Mouse (Mus musculus) embryonic facial prominence, embryonic 15.5 days (tissue): ENCODE results near the gene Rfesd. TPM values are rescaled to one million over a fixed set of nuclear protein-coding genes. Genes with fewer than 3 reads are reported as not detected.

Experiments
- ATAC-seq: fragments of 200-750 bp; cut with Nextera tagmentation; 2 replicates; pipeline ENCODE4 v1.8.0; 2017; ENCODE audit warnings: low read depth, moderate TSS enrichment; ENCODE audit not compliant: insufficient number of reproducible peaks, low FRiP score, low TSS enrichment
- H3K27ac ChIP-seq: fragments of 300-500 bp; sonication (generic); replicated peaks from 2 replicates; pipeline ENCODE4 v1.5.1; 2015; ENCODE audit warnings: mild to moderate bottlenecking, inconsistent platforms
- H3K27me3 ChIP-seq: fragments of 300-500 bp; sonication (generic); 2 replicates; pipeline ENCODE4 v1.6.1; 2015; ENCODE audit warnings: inconsistent platforms
- H3K36me3 ChIP-seq: fragments of 300-500 bp; sonication (generic); 2 replicates; pipeline ENCODE4 v1.6.1; 2015; ENCODE audit warnings: mild to moderate bottlenecking, inconsistent platforms
- H3K4me1 ChIP-seq: fragments of 300-500 bp; sonication (generic); 2 replicates; pipeline ENCODE4 v1.6.1; 2015; ENCODE audit warnings: inconsistent platforms
- H3K4me2 ChIP-seq: fragments of 300-500 bp; sonication (generic); replicated peaks from 2 replicates; pipeline ENCODE4 v1.6.1; 2015; ENCODE audit warnings: mild to moderate bottlenecking, inconsistent platforms
- H3K4me3 ChIP-seq: fragments of 300-500 bp; sonication (generic); replicated peaks from 2 replicates; pipeline ENCODE4 v1.5.1; 2015; ENCODE audit warnings: mild to moderate bottlenecking, inconsistent platforms
- H3K9ac ChIP-seq: fragments of 300-500 bp; sonication (generic); 2 replicates; pipeline ENCODE4 v1.6.1; 2015; ENCODE audit warnings: inconsistent platforms
- H3K9me3 ChIP-seq: fragments of 300-500 bp; sonication (generic); replicated peaks from 2 replicates; pipeline ENCODE4 v1.6.1; 2016; ENCODE audit warnings: inconsistent platforms
- WGBS: fragments of 180-500 bp; shearing (Covaris S2); methylation state at CpG from one replicate; pipeline ENCODE4 v1.1.7; 2015; 5-methylcytosine and 5-hydroxymethylcytosine counted together
- polyA plus RNA-seq: library from polyadenylated mRNA; unstranded; fragments of >200 nt; fragmentation: Nextera tagmentation; extraction: Ambion mirVana; gene quantifications from 2 replicates; pipeline ENCODE4 v1.2.1, GENCODE M21; 2015

The Rfesd gene
- 18.8 and 20.2 TPM in 2 replicates for polyA plus RNA-seq

- Histone ChIP-seq H3K4me1 (0 out of 2 replicates have a peak, but pooled peaks cover 6% of the 10 kb centered on the region), H3K27ac (peak within 1 kb of the TSS; percentile 97), H3K9ac (peak within 1 kb of the TSS; percentile 81), H3K4me2 (peak within 1 kb of the TSS; percentile 53), H3K9me3 (no peaks in the 10 kb centered on the region), H3K4me3 (peak within 1 kb of the TSS; percentile 69), H3K27me3 (no peaks in the 10 kb centered on the region), H3K36me3 (no peaks in the 10 kb centered on the region)
- peak; percentile 100 for ATAC-seq
- WGBS: under 1% methylated on average over 50 of the region's 50 CpGs
Measured at GRCm38 (mm10) chr13:76017974-76018843, at the start of gene Rfesd. Gene Rfesd (minus strand): TSS chr13:76018719.

DNA sequence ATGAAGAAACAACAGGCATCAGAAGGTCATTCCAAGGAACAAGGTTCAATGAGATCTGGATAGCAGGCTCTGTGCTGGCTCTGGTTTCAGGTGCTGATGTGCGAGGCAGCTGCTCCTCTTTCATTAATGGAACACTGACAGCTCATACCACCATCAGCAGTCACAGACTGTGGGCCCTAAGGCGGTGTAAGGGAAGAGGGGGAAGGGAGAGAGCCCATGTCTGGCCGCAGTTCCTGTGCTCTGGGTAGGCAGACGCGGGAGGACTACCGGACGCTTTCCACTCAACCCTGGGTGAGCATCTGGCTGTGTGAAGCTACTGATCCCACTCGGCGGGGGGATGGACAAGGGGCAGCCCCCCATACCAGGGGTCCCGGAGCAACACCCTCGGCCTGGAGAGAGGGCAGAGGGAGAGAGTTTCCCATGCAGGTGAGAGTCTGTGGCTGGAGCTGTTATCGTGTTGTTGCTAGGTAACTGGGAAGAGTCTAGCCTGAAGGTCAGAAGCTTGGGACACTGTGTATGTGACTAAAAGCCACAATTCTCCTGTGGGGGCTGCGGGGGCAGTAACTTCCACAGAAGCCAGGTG is 45.9 kb upstream of the Rfesd start:
- H3K9ac ChIP-seq: no peak overlapping the region
- H3K4me1 ChIP-seq: no peaks in the 10 kb centered on the region
- H3K4me3 ChIP-seq: no peak overlapping the region
- ATAC-seq: no peak; the same call in 1 of the 2 replicates
- 48% methylated on average over 13 of the region's 13 CpGs for WGBS
- H3K9me3 ChIP-seq: no peaks in the 10 kb centered on the region
- no peak overlapping the region for H3K4me2 ChIP-seq
- H3K27ac ChIP-seq: no peak overlapping the region
- no peaks in the 10 kb centered on the region; the same call in 1 of the 2 replicates for H3K36me3 ChIP-seq
- H3K27me3 ChIP-seq: no peaks in the 10 kb centered on the region

GRCm38 (mm10) chr13:76063548-76063947 is 45.0 kb upstream of the Rfesd start:
- Histone ChIP-seq H3K9ac (no peak overlapping the region), H3K4me1 (no peaks in the 10 kb centered on the region), H3K4me3 (no peak overlapping the region), H3K27ac (no peak overlapping the region), H3K4me2 (no peak overlapping the region), H3K36me3 (no peaks in the 10 kb centered on the region; the same call in 1 of the 2 replicates), H3K9me3 (no peaks in the 10 kb centered on the region), H3K27me3 (no peaks in the 10 kb centered on the region)
- 77% methylated on average over 4 of the region's 4 CpGs for WGBS
- no peak for ATAC-seq

- peaks cover 8% of the 10 kb centered on the region for H3K27me3 ChIP-seq
- no peak for ATAC-seq
- H3K36me3 ChIP-seq: no peaks in the 10 kb centered on the region; the same call in 1 of the 2 replicates
- H3K9ac ChIP-seq: no peak overlapping the region
- no peak overlapping the region for H3K27ac ChIP-seq
- no peak overlapping the region for H3K4me3 ChIP-seq
- no peak overlapping the region for H3K4me2 ChIP-seq
- H3K4me1 ChIP-seq: no peaks in the 10 kb centered on the region
- WGBS: 91% methylated on average over 3 of the region's 3 CpGs
- H3K9me3 ChIP-seq: no peaks in the 10 kb centered on the region
Measured at GRCm38 (mm10) chr13:76062569-76062968, 44.0 kb upstream of the Rfesd start.

- no peak overlapping the region for H3K9ac ChIP-seq
- no peak overlapping the region for H3K4me3 ChIP-seq
- WGBS: 85% methylated on average over 3 of the region's 3 CpGs
- ATAC-seq: no peak
- no peaks in the 10 kb centered on the region; the same call in 1 of the 2 replicates for H3K36me3 ChIP-seq
- no peaks in the 10 kb centered on the region for H3K4me1 ChIP-seq
- no peak overlapping the region for H3K4me2 ChIP-seq
- H3K27ac ChIP-seq: no peak overlapping the region
- H3K27me3 ChIP-seq: peaks cover 12% of the 10 kb centered on the region
- H3K9me3 ChIP-seq: no peaks in the 10 kb centered on the region
Measured at GRCm38 (mm10) chr13:76062126-76062525, 43.6 kb upstream of the Rfesd start.

DNA sequence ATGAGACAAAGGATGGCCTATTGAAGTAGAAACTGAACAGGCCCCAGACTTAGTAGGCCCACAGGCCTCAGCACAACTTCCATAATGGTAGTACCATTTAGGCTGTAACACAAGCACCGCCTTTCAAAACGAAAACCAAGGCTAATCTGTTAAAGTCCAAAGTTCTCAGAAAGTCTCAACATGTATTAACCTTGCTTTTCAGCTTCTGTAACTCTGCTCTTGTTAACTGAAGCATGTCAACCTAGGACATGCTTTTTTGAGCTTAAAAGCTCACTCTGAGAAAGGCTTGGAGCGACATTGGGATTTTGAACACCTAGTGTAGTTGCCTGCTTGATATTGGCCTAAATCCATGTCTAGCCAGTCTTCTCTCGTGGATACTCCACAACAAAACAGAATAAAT is 41.1 kb upstream of the Rfesd start:
- H3K4me1 ChIP-seq: peaks cover 16% of the 10 kb centered on the region
- no peaks in the 10 kb centered on the region; the same call in 1 of the 2 replicates for H3K36me3 ChIP-seq
- H3K4me2 ChIP-seq: no peak overlapping the region
- WGBS: 89% methylated on average over 4 of the region's 4 CpGs
- no peak overlapping the region for H3K27ac ChIP-seq
- peaks cover 36% of the 10 kb centered on the region for H3K27me3 ChIP-seq
- no peak overlapping the region for H3K4me3 ChIP-seq
- no peak overlapping the region for H3K9ac ChIP-seq
- no peak for ATAC-seq
- no peaks in the 10 kb centered on the region for H3K9me3 ChIP-seq

DNA sequence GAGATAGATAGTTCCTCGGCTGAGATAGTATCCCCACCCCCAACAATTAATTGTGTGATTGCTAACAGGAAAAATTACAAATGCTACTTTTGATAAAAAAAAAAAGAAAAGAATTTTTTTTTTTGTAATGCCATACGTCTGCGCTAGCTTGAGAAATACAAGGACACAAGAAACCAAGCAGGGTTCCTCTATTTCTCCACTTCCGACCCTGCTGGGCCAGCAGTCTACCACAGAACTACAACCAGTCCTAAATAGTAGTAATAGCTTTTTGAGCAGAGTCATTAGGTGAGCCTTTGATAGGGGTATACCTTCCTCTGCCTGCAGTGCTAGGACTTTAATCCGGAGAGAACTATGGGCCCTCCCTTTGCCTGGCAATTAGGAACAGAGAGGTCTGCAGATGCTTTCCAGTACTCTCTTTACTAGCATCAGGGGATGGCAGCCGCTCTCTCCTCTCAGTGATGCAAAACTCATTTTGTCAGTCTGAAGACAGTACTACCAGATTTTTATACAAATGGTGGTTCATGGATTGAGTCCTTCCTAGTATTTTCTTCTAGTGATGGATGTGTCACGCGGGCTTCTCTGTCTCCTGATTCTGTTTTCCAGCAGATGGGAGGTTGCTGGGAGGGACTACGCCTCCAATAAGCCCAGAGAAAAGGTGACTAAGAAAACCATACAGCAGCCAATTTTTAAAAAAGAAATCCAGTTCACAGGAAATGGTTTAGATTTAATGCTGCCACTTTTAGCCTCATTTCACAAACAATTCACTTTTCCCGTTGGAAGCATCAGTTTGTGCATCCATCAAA is 38.9 kb upstream of the Rfesd start:
- 61% methylated on average over 10 of the region's 10 CpGs for WGBS
- ATAC-seq: no peak

DNA sequence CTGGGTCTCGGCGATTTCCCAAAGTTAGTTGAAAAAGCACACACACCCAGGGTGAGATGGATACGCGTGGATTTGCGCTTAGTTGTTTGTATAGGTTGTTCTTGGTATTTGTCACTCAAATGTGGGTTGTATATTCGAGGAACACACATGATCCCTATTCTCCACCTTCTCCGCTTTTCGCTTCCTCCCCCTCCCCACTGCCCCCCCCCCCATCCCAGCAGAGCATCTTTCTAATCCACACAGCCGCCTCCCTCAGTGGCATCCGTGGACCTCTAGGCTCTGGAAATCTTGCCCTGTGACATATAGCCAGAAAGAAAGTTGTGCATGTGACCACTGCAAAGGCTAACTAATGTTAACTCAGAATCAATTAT is 38.4 kb upstream of the Rfesd start, which contains the start of gene Gpr150:
Gpr150 (minus strand) TSS at position 101 of the 371 bp plus-strand sequence.
- peaks cover 16% of the 10 kb centered on the region for H3K4me1 ChIP-seq
- peaks cover 47% of the 10 kb centered on the region for H3K27me3 ChIP-seq
- H3K9me3 ChIP-seq: no peaks in the 10 kb centered on the region
- WGBS: 10% methylated on average over 10 of the region's 10 CpGs
- H3K4me2 ChIP-seq: peak within 1 kb of the TSS; percentile 91
- no peak within 1 kb of the TSS for H3K9ac ChIP-seq
- ATAC-seq: no peak
- H3K36me3 ChIP-seq: no peaks in the 10 kb centered on the region
- H3K27ac ChIP-seq: no peak within 1 kb of the TSS
- H3K4me3 ChIP-seq: peak within 1 kb of the TSS; percentile 47

More for the DNA sequence above, 38.9 kb upstream of the Rfesd start:
- Histone ChIP-seq H3K4me2 (no peak overlapping the region), H3K4me1 (peaks cover 16% of the 10 kb centered on the region), H3K9me3 (no peaks in the 10 kb centered on the region), H3K4me3 (no peak overlapping the region), H3K27ac (no peak overlapping the region), H3K9ac (no peak overlapping the region), H3K36me3 (no peaks in the 10 kb centered on the region), H3K27me3 (peaks cover 47% of the 10 kb centered on the region)

GRCm38 (mm10) chr13:76056261-76056724 is 37.8 kb upstream of the Rfesd start:
- Histone ChIP-seq H3K27me3 (peaks cover 47% of the 10 kb centered on the region), H3K9ac (no peak overlapping the region), H3K4me1 (peaks cover 16% of the 10 kb centered on the region), H3K27ac (no peak overlapping the region), H3K36me3 (no peaks in the 10 kb centered on the region), H3K4me2 (peak overlapping the region; percentile 91), H3K9me3 (no peaks in the 10 kb centered on the region), H3K4me3 (peak overlapping the region; percentile 47)
- peak; percentile 82 for ATAC-seq
- under 1% methylated on average over 34 of the region's 34 CpGs for WGBS

- no peaks in the 10 kb centered on the region for H3K36me3 ChIP-seq
- peaks cover 16% of the 10 kb centered on the region for H3K4me1 ChIP-seq
- no peak overlapping the region for H3K9ac ChIP-seq
- ATAC-seq: peak; percentile 54; the same call in 1 of the 2 replicates
- H3K4me2 ChIP-seq: peak overlapping the region; percentile 91
- H3K4me3 ChIP-seq: peak overlapping the region; percentile 47
- H3K9me3 ChIP-seq: no peaks in the 10 kb centered on the region
- H3K27ac ChIP-seq: no peak overlapping the region
- 1% methylated on average over 59 of the region's 59 CpGs for WGBS
- peaks cover 47% of the 10 kb centered on the region for H3K27me3 ChIP-seq
Measured at GRCm38 (mm10) chr13:76055391-76056232, 37.1 kb upstream of the Rfesd start.
